Mouse (Mus musculus): Measurements from ENCODE around the gene Wfdc8.

DNA sequence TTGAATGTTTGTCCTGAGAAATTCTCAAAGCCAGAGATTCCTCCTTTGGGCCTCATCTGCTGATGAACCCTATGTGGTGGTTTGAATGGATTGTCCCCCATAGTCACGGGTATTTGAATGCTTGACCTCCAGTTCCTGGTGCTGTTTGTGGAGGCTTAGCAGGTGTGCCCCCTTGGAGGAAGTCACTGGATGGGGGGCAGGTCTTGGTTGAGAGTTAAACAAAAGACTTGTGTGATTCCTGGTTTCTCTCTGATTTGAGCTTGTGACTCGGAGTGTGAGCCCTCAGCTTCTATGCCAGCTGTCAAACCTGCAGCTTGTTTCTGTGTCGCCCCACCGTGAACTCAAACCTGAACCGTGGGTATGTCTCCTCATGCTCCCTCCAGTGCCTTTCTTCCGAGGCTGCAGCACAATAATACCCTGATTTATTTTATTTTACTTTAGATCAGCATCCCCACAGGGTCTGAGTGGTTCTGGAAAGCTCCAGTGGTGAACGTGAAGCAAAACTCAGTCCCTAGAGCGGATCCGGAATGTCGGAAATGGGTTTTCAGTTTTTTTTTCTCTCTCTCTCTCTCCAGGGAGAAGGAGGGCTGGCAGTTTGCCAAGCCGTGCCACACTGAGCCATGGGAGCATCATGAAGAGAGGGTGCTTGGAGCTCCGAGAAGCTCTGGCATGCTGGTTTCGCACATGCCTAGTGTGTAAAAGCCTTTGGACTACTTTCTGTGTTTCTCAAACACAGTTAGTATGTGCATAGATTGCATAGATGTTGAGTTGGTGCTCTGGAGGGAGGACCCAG is 28.7 kb upstream of the Wfdc8 start:
- TF ChIP-seq CTCF (IDR thresholded peaks at IDR 0.05; ENCODE audit: low read depth) (no peak), EP300 (IDR thresholded peaks at IDR 0.05; ENCODE audit: low read depth) (no peak)

Measured in heart, postnatal 0 days (tissue).